Mouse (Mus musculus): Measurements from ENCODE around the gene Fbxl17. TPM values are rescaled to one million over a fixed set of nuclear protein-coding genes. Genes with fewer than 3 reads are reported as not detected.

The Fbxl17 gene
- polyA plus RNA-seq, 1 experiment = 9.3 TPM

DNA sequence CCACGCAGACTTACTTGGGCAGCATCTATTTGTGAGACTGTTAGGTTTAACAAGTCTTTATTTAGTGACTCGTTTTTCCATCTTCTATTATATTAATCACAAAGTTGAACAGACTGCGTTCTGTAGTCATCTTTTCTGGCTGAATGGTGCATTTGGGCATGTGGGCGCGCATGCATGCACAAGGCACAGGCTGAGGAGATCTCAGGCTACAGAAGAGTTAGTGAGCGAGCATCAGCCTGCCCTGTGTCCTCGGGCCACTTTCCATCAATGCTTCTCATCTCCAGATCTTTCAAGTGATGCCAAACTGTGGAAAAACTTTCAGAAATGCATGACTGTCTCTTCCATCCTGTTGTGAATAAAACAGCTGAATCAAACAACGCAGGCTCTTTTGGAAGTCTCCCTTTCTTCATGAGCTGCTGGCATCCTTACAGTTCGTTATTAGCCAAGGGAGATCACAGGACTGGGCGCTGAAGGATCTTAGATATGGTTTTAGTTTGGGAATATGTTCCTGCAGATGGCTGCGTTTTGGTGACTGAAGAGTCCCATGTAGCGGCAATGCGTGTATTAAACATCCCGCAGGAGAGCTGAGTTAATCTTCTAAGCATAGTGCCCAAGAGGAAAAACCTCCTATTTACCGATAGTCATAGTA, 442.0 kb downstream of the Fbxl17 start:
- Histone ChIP-seq H3K36me3 (ENCODE audit: control insufficient read depth, insufficient read depth) (no peaks in the 10 kb centered on the region), H3K27me3 (ENCODE audit: control insufficient read depth, insufficient read depth, insufficient read length) (no peaks in the 10 kb centered on the region), H3K4me3 (no peak overlapping the region), H3K4me2 (ENCODE audit: low read depth) (no peak overlapping the region), H3ac (ENCODE audit: control insufficient read depth, insufficient read length) (no peak overlapping the region), H3K79me2 (ENCODE audit: control insufficient read depth, insufficient read depth) (no peaks in the 10 kb centered on the region)
- TF ChIP-seq POLR2AphosphoS2 (IDR thresholded peaks at IDR 0.05; ENCODE audit: insufficient read length, low read depth) (no peak), MYOG (IDR thresholded peaks at IDR 0.05; ENCODE audit: control insufficient read depth in 1 of 3, insufficient read depth in 1 of 3, insufficient read length in 2 of 3, low read depth in 2 of 3) (no peak), TCF12 (IDR thresholded peaks at IDR 0.05; ENCODE audit: insufficient read depth, poor library complexity, severe bottlenecking) (no peak), SRF (IDR thresholded peaks at IDR 0.05; ENCODE audit: control insufficient read depth, insufficient read length, low read depth) (no peak), CEBPB (IDR thresholded peaks at IDR 0.05; ENCODE audit: insufficient read depth, poor library complexity, severe bottlenecking) (no peak), POLR2A (IDR thresholded peaks at IDR 0.05; ENCODE audit: insufficient read length, low read depth) (no peak), E2F4 (IDR thresholded peaks at IDR 0.05; ENCODE audit: insufficient read depth) (no peak), MYOD1 (IDR thresholded peaks at IDR 0.05; ENCODE audit: control insufficient read depth in 1 of 3, insufficient read length in 2 of 3, low read depth in 2 of 3) (no peak), REST (IDR thresholded peaks at IDR 0.05; ENCODE audit: insufficient read depth, insufficient read length) (no peak), USF1 (IDR thresholded peaks at IDR 0.05; ENCODE audit: low read depth) (no peak)

DNA sequence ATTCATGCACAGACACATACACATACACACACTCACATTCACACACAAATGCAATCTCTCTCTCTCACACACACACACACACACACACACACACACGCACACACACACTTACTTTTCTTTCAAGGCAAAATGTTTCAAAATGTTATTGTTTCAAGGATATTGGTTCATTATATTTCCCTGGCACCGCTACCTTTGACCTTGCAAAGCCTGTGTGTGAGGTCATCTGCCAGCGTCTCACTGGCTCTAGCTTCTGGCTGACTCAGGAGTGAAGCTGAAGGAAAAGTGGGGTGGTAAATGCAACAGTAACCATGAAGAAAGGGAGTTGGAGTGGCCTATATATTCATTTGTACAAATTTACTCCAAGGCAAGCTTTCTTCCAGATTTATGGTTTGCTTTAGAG, 442.8 kb downstream of the Fbxl17 start:
- Histone ChIP-seq H3ac (ENCODE audit: control insufficient read depth, insufficient read length) (no peak overlapping the region), H3K36me3 (ENCODE audit: control insufficient read depth, insufficient read depth) (no peaks in the 10 kb centered on the region), H3K4me2 (ENCODE audit: low read depth) (no peak overlapping the region), H3K4me3 (no peak overlapping the region), H3K79me2 (ENCODE audit: control insufficient read depth, insufficient read depth) (no peaks in the 10 kb centered on the region), H3K27me3 (ENCODE audit: control insufficient read depth, insufficient read depth, insufficient read length) (no peaks in the 10 kb centered on the region)
- TF ChIP-seq POLR2AphosphoS2 (IDR thresholded peaks at IDR 0.05; ENCODE audit: insufficient read length, low read depth) (no peak), MYOG (IDR thresholded peaks at IDR 0.05; ENCODE audit: control insufficient read depth in 1 of 3, insufficient read depth in 1 of 3, insufficient read length in 2 of 3, low read depth in 2 of 3) (no peak), SRF (IDR thresholded peaks at IDR 0.05; ENCODE audit: control insufficient read depth, insufficient read length, low read depth) (no peak), REST (IDR thresholded peaks at IDR 0.05; ENCODE audit: insufficient read depth, insufficient read length) (no peak), POLR2A (IDR thresholded peaks at IDR 0.05; ENCODE audit: insufficient read length, low read depth) (no peak), USF1 (IDR thresholded peaks at IDR 0.05; ENCODE audit: low read depth) (no peak), MYOD1 (IDR thresholded peaks at IDR 0.05; ENCODE audit: control insufficient read depth in 1 of 3, insufficient read length in 2 of 3, low read depth in 2 of 3) (no peak), MAX (IDR thresholded peaks at IDR 0.05; ENCODE audit: low read depth) (no peak), TCF12 (IDR thresholded peaks at IDR 0.05; ENCODE audit: insufficient read depth, poor library complexity, severe bottlenecking) (no peak), TCF3 (IDR thresholded peaks at IDR 0.05; ENCODE audit: insufficient read length, low read depth) (no peak), CEBPB (IDR thresholded peaks at IDR 0.05; ENCODE audit: insufficient read depth, poor library complexity, severe bottlenecking) (no peak)

DNA sequence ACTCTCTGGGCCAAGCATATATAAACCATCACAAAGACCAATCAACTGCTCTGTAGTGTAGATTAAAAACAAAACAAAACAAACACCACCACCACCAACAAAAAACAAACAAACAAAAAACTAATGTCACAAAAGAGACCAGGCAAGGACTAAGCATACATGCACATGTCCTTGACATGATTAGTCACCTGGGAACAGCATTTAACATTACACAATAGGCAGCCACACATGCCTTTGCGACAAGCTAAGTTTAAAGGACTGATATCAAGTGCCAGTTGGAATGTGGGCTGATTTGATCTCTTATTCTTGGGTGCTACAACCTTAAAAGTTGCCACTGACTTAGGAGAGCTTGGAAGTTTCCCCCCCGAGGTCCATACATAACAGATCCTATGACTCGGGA, 446.5 kb downstream of the Fbxl17 start:
- no peak overlapping the region for H3ac ChIP-seq (ENCODE audit: control insufficient read depth, insufficient read length)
- no peak overlapping the region for H3K4me3 ChIP-seq
- H3K79me2 ChIP-seq (ENCODE audit: control insufficient read depth, insufficient read depth) = no peaks in the 10 kb centered on the region
- no peaks in the 10 kb centered on the region for H3K36me3 ChIP-seq (ENCODE audit: control insufficient read depth, insufficient read depth)
- no peak for TF ChIP-seq TCF3 (IDR thresholded peaks at IDR 0.05; ENCODE audit: insufficient read length, low read depth)
- TF ChIP-seq POLR2AphosphoS2 (IDR thresholded peaks at IDR 0.05; ENCODE audit: insufficient read length, low read depth) = no peak
- no peaks in the 10 kb centered on the region for H3K27me3 ChIP-seq (ENCODE audit: control insufficient read depth, insufficient read depth, insufficient read length)
- no peak overlapping the region for H3K4me2 ChIP-seq (ENCODE audit: low read depth)

DNA sequence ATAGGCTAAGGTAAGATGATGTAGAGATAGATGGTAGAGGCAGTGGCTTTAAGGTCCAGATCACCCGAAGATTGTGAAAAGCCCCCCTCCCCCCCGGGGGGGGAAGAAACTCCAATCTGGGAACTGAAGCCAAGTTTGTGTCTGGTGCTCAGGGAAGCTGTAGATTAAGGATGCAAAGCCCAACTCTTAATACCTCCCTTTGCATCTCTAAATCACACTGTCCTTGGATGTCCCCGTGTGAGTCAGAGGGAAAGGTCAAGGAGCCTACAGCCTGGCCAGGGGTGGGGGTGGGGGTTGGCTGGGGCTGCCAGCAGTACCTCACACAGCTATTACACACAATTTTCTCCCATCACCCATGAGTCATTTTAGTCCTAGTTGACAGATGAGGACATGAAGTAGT, 453.4 kb downstream of the Fbxl17 start:
- H3K4me2 ChIP-seq (ENCODE audit: low read depth) = no peak overlapping the region

DNA sequence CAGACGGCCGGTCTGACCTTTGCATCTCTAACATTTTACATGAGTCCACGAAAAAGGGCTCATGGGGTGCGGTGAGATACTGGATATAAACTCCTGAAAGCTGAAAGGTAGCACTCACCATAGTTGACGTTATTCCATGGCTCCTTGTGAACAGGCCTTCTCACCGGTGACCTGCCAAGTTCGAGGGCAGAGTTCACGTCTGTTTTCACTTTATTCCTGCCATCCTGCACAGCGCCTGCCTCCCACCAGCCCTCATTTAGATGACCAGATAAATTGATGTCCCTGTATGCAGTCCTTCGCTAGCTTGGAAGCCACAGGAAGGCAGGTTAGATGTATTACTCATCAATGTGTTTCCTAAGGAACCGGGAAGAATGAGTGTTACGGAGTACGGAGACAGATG, 454.5 kb downstream of the Fbxl17 start:
- no peaks in the 10 kb centered on the region for H3K79me2 ChIP-seq (ENCODE audit: control insufficient read depth, insufficient read depth)
- no peak overlapping the region for H3K4me3 ChIP-seq
- no peaks in the 10 kb centered on the region for H3K27me3 ChIP-seq (ENCODE audit: control insufficient read depth, insufficient read depth, insufficient read length)
- H3K4me2 ChIP-seq (ENCODE audit: low read depth) = no peak overlapping the region
- no peak for TF ChIP-seq E2F4 (IDR thresholded peaks at IDR 0.05; ENCODE audit: insufficient read depth)
- no peak for TF ChIP-seq REST (IDR thresholded peaks at IDR 0.05; ENCODE audit: insufficient read depth, insufficient read length)
- no peak for TF ChIP-seq POLR2AphosphoS2 (IDR thresholded peaks at IDR 0.05; ENCODE audit: insufficient read length, low read depth)
- no peak for TF ChIP-seq SRF (IDR thresholded peaks at IDR 0.05; ENCODE audit: control insufficient read depth, insufficient read length, low read depth)
- no peak for TF ChIP-seq CEBPB (IDR thresholded peaks at IDR 0.05; ENCODE audit: insufficient read depth, poor library complexity, severe bottlenecking)
- no peak for TF ChIP-seq POLR2A (IDR thresholded peaks at IDR 0.05; ENCODE audit: insufficient read length, low read depth)
- no peak for TF ChIP-seq TCF3 (IDR thresholded peaks at IDR 0.05; ENCODE audit: insufficient read length, low read depth)
- no peak for TF ChIP-seq MAX (IDR thresholded peaks at IDR 0.05; ENCODE audit: low read depth)
- TF ChIP-seq USF1 (IDR thresholded peaks at IDR 0.05; ENCODE audit: low read depth) = no peak
- no peak for TF ChIP-seq TCF12 (IDR thresholded peaks at IDR 0.05; ENCODE audit: insufficient read depth, poor library complexity, severe bottlenecking)
- no peak for TF ChIP-seq MYOD1 (IDR thresholded peaks at IDR 0.05; ENCODE audit: control insufficient read depth in 1 of 3, insufficient read length in 2 of 3, low read depth in 2 of 3)
- no peak for TF ChIP-seq MYOG (IDR thresholded peaks at IDR 0.05; ENCODE audit: control insufficient read depth in 1 of 3, insufficient read depth in 1 of 3, insufficient read length in 2 of 3, low read depth in 2 of 3)
- no peak overlapping the region for H3ac ChIP-seq (ENCODE audit: control insufficient read depth, insufficient read length)
- no peaks in the 10 kb centered on the region for H3K36me3 ChIP-seq (ENCODE audit: control insufficient read depth, insufficient read depth)

More for the DNA sequence above, 453.4 kb downstream of the Fbxl17 start:
- no peak overlapping the region for H3ac ChIP-seq (ENCODE audit: control insufficient read depth, insufficient read length)
- TF ChIP-seq POLR2A (IDR thresholded peaks at IDR 0.05; ENCODE audit: insufficient read length, low read depth) (no peak), USF1 (IDR thresholded peaks at IDR 0.05; ENCODE audit: low read depth) (no peak), E2F4 (IDR thresholded peaks at IDR 0.05; ENCODE audit: insufficient read depth) (no peak), TCF3 (IDR thresholded peaks at IDR 0.05; ENCODE audit: insufficient read length, low read depth) (no peak), MYOD1 (IDR thresholded peaks at IDR 0.05; ENCODE audit: control insufficient read depth in 1 of 3, insufficient read length in 2 of 3, low read depth in 2 of 3) (no peak), MYOG (IDR thresholded peaks at IDR 0.05; ENCODE audit: control insufficient read depth in 1 of 3, insufficient read depth in 1 of 3, insufficient read length in 2 of 3, low read depth in 2 of 3) (no peak), MAX (IDR thresholded peaks at IDR 0.05; ENCODE audit: low read depth) (no peak), TCF12 (IDR thresholded peaks at IDR 0.05; ENCODE audit: insufficient read depth, poor library complexity, severe bottlenecking) (no peak), SRF (IDR thresholded peaks at IDR 0.05; ENCODE audit: control insufficient read depth, insufficient read length, low read depth) (no peak), REST (IDR thresholded peaks at IDR 0.05; ENCODE audit: insufficient read depth, insufficient read length) (no peak)
- no peaks in the 10 kb centered on the region for H3K27me3 ChIP-seq (ENCODE audit: control insufficient read depth, insufficient read depth, insufficient read length)
- H3K4me3 ChIP-seq = no peak overlapping the region
- H3K36me3 ChIP-seq (ENCODE audit: control insufficient read depth, insufficient read depth) = no peaks in the 10 kb centered on the region
- no peaks in the 10 kb centered on the region for H3K79me2 ChIP-seq (ENCODE audit: control insufficient read depth, insufficient read depth)

Data from myocyte (in vitro differentiated cells).